Mouse (Mus musculus): ENCODE results near the gene Psmd3.

Gene Psmd3

DNA sequence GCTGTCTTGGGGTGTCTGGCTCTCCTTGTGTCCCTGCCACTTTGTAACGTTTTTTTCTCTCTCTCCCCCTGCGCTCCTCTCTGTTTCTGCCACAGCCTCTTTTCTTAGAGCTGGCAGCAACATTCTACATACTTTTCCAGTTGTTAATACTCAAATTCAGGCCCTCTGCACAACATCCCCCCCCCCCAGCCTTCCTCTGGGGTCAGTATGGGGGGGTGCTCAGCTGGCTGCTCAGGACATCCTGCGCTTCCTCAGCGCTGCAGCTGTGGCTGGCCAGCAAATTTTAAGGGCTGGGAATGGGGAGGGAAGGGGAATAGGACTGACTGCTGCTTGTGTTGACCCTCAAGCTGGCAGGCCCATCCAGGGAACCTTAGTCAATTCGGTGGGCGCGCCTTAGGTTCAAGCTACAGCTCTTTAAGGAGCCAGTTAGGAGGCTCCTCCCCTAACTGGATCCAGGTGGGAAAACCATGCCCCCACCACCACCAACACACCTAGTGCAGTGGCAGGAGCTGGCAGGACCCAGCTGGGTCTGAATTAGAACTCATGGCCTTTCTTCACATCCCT, 62.2 kb downstream of the Psmd3 start:
- no peak for DNase-seq (ENCODE audit: low read depth, low spot score)

Data from forelimb bud, embryonic 11.5 days (tissue).